Mouse (Mus musculus) macrophage (primary cell): ENCODE measurements around the gene Mdh1b. TPM values are rescaled to one million over a fixed set of nuclear protein-coding genes. Genes with fewer than 3 reads are reported as not detected.

Source experiments
- H3K27ac ChIP-seq: fragments of 350-480 bp; formaldehyde crosslinking; 2 replicates; pipeline ENCODE4 v1.9.0; 2021
- H3K36me3 ChIP-seq: fragments of 350-480 bp; formaldehyde crosslinking; 2 replicates; pipeline ENCODE4 v1.9.0; 2021; ENCODE audit errors: inconsistent target
- H3K4me3 ChIP-seq: fragments of 350-480 bp; formaldehyde crosslinking; 2 replicates; pipeline ENCODE4 v1.9.0; 2021; ENCODE audit errors: inconsistent target
- H3K79me2 ChIP-seq: fragments of 350-480 bp; formaldehyde crosslinking; 2 replicates; pipeline ENCODE4 v1.9.0; 2021; ENCODE audit errors: inconsistent target
- WGBS: methylation state at CpG from one replicate; pipeline ENCODE4 v1.1.7; 2026; ENCODE audit warnings: inconsistent platforms; ENCODE audit not compliant: missing documents; 5-methylcytosine and 5-hydroxymethylcytosine counted together
- polyA plus RNA-seq: library from polyadenylated mRNA; stranded (reverse); fragments of 250-400 nt; gene quantifications from 3 replicates; pipeline ENCODE4 v1.2.4, GENCODE M21; 2018; ENCODE audit warnings: inconsistent platforms
- total RNA-seq, 78 experiments: library from RNA; depleted of rRNA; stranded (reverse); fragments of 250-400 nt; gene quantifications; 1 replicate in 9 of 78; 2 replicates in 24 of 78; 3 replicates in 43 of 78; 4 replicates in 2 of 78; pipeline ENCODE4 v1.2.4; 2018; ENCODE audit warnings: inconsistent platforms in 56 of 78

Gene Mdh1b
- total RNA-seq (2018; cell fraction: chromatin; rRNA removed), result not detected
- total RNA-seq (2018; cell fraction: cytosol; rRNA removed), result not detected
- not detected for total RNA-seq (2018; cell fraction: nucleus; rRNA removed)
- not detected in 3 replicates for polyA plus RNA-seq

GRCm38 (mm10) chr1:63730240-63730771, at the start of gene Mdh1b, which contains the start of gene Fastkd2:
Gene Mdh1b (minus strand): TSS chr1:63730318.
Gene Fastkd2 (plus strand): TSS chr1:63730614.
- peak within 1 kb of the TSS; percentile 92 for H3K4me3 ChIP-seq
- peaks cover 29% of the 10 kb centered on the region; the same call in 1 of the 2 replicates for H3K79me2 ChIP-seq
- no peaks in the 10 kb centered on the region for H3K36me3 ChIP-seq
- peak within 1 kb of the TSS; percentile 38 for H3K27ac ChIP-seq
- WGBS, result 1% methylated on average over 31 of the region's 31 CpGs

GRCm38 (mm10) chr1:63776902-63777630, 46.9 kb upstream of the Mdh1b start:
- Histone ChIP-seq H3K79me2 (no peaks in the 10 kb centered on the region), H3K36me3 (no peaks in the 10 kb centered on the region), H3K4me3 (no peak overlapping the region), H3K27ac (no peak overlapping the region)
- 46% methylated on average over 4 of the region's 4 CpGs for WGBS

GRCm38 (mm10) chr1:63776396-63776795, 46.3 kb upstream of the Mdh1b start:
- no peak overlapping the region for H3K4me3 ChIP-seq
- H3K36me3 ChIP-seq, result no peaks in the 10 kb centered on the region
- no peak overlapping the region for H3K27ac ChIP-seq
- H3K79me2 ChIP-seq, result no peaks in the 10 kb centered on the region
- 50% methylated on average over 1 of the region's 1 CpGs for WGBS

- H3K79me2 ChIP-seq, result no peaks in the 10 kb centered on the region
- H3K27ac ChIP-seq, result no peak overlapping the region
- no peak overlapping the region for H3K4me3 ChIP-seq
- 100% methylated on average over 7 of the region's 7 CpGs for WGBS
- no peaks in the 10 kb centered on the region for H3K36me3 ChIP-seq
These were observed 40.2 kb upstream of the Mdh1b start for GRCm38 (mm10) chr1:63770309-63770708.

GRCm38 (mm10) chr1:63769167-63769566, 39.0 kb upstream of the Mdh1b start, which contains the start of gene 4933402D24Rik:
Gene 4933402D24Rik (minus strand): TSS chr1:63769267.
- WGBS, result 87% methylated on average over 5 of the region's 5 CpGs
- H3K79me2 ChIP-seq, result no peaks in the 10 kb centered on the region

GRCm38 (mm10) chr1:63768112-63768511, 38.0 kb upstream of the Mdh1b start:
- Histone ChIP-seq H3K27ac (no peak overlapping the region), H3K36me3 (no peaks in the 10 kb centered on the region), H3K4me3 (no peak overlapping the region), H3K79me2 (no peaks in the 10 kb centered on the region)
- 85% methylated on average over 8 of the region's 8 CpGs for WGBS

More at GRCm38 (mm10) chr1:63769167-63769566, 39.0 kb upstream of the Mdh1b start, which contains the start of gene 4933402D24Rik:
- no peaks in the 10 kb centered on the region for H3K36me3 ChIP-seq
- H3K4me3 ChIP-seq, result no peak within 1 kb of the TSS
- no peak within 1 kb of the TSS for H3K27ac ChIP-seq

GRCm38 (mm10) chr1:63764395-63764794, 34.3 kb upstream of the Mdh1b start:
- H3K79me2 ChIP-seq, result no peaks in the 10 kb centered on the region
- H3K4me3 ChIP-seq, result no peak overlapping the region
- no peaks in the 10 kb centered on the region for H3K36me3 ChIP-seq
- H3K27ac ChIP-seq, result no peak overlapping the region
- WGBS, result 93% methylated on average over 7 of the region's 7 CpGs

GRCm38 (mm10) chr1:63763881-63764386, 33.8 kb upstream of the Mdh1b start:
- no peak overlapping the region for H3K4me3 ChIP-seq
- no peaks in the 10 kb centered on the region for H3K79me2 ChIP-seq
- no peaks in the 10 kb centered on the region for H3K36me3 ChIP-seq
- 66% methylated on average over 7 of the region's 7 CpGs for WGBS
- H3K27ac ChIP-seq, result no peak overlapping the region

- Histone ChIP-seq H3K79me2 (no peaks in the 10 kb centered on the region), H3K36me3 (no peaks in the 10 kb centered on the region), H3K4me3 (no peak overlapping the region), H3K27ac (no peak overlapping the region)
- WGBS, result 0% methylated on average over 3 of the region's 3 CpGs
These were observed 33.1 kb upstream of the Mdh1b start for GRCm38 (mm10) chr1:63763212-63763694.

GRCm38 (mm10) chr1:63756005-63756404, 25.9 kb upstream of the Mdh1b start:
- Histone ChIP-seq H3K79me2 (no peaks in the 10 kb centered on the region), H3K36me3 (peaks cover 14% of the 10 kb centered on the region; the same call in 1 of the 2 replicates), H3K4me3 (no peak overlapping the region), H3K27ac (no peak overlapping the region)
- WGBS, result 72% methylated on average over 2 of the region's 2 CpGs

- Histone ChIP-seq H3K36me3 (no peaks in the 10 kb centered on the region), H3K27ac (no peak overlapping the region), H3K4me3 (peak overlapping the region; percentile 92; the same call in 1 of the 2 replicates), H3K79me2 (peaks cover 29% of the 10 kb centered on the region; the same call in 1 of the 2 replicates)
- WGBS, result 76% methylated on average over 8 of the region's 8 CpGs
These were observed 322 bp downstream of the Mdh1b start for GRCm38 (mm10) chr1:63729796-63730195.

GRCm38 (mm10) chr1:63720161-63720560, 10.0 kb downstream of the Mdh1b start:
- WGBS, result 84% methylated on average over 7 of the region's 7 CpGs
- no peaks in the 10 kb centered on the region for H3K36me3 ChIP-seq
- H3K79me2 ChIP-seq, result no peaks in the 10 kb centered on the region
- no peak overlapping the region for H3K27ac ChIP-seq
- H3K4me3 ChIP-seq, result no peak overlapping the region

GRCm38 (mm10) chr1:63708876-63709275, 21.2 kb downstream of the Mdh1b start:
- H3K79me2 ChIP-seq, result no peaks in the 10 kb centered on the region
- no peaks in the 10 kb centered on the region for H3K36me3 ChIP-seq
- H3K27ac ChIP-seq, result no peak overlapping the region
- H3K4me3 ChIP-seq, result no peak overlapping the region
- 68% methylated on average over 3 of the region's 3 CpGs for WGBS

GRCm38 (mm10) chr1:63705733-63706132, 24.4 kb downstream of the Mdh1b start:
- H3K27ac ChIP-seq, result no peak overlapping the region
- H3K36me3 ChIP-seq, result no peaks in the 10 kb centered on the region
- no peak overlapping the region for H3K4me3 ChIP-seq
- H3K79me2 ChIP-seq, result no peaks in the 10 kb centered on the region
- WGBS, result 81% methylated on average over 5 of the region's 5 CpGs

- Histone ChIP-seq H3K27ac (no peak overlapping the region), H3K36me3 (no peaks in the 10 kb centered on the region), H3K4me3 (no peak overlapping the region), H3K79me2 (no peaks in the 10 kb centered on the region)
- WGBS, result 89% methylated on average over 3 of the region's 3 CpGs
These were observed 33.3 kb downstream of the Mdh1b start for GRCm38 (mm10) chr1:63696861-63697260.
